Mouse (Mus musculus) lung, postnatal 0 days (tissue): ENCODE measurements around the gene Crtam. TPM values are rescaled to one million over a fixed set of nuclear protein-coding genes. Genes with fewer than 3 reads are reported as not detected.

Source experiments
- ATAC-seq: fragments of 200-750 bp; cut with Nextera tagmentation; 2 replicates; pipeline ENCODE4 v1.8.0; 2017; ENCODE audit warnings: moderate library complexity
- DNase-seq: peaks from one replicate; pipeline ENCODE4 v3.0.0-alpha.2; 2016; ENCODE audit warnings: low spot score
- H3K27ac ChIP-seq: fragments of 300-500 bp; sonication (generic); 2 replicates; pipeline ENCODE4 v1.5.1; 2014; ENCODE audit warnings: antibody characterized with exemption, mild to moderate bottlenecking, low read length, mixed read lengths
- H3K27me3 ChIP-seq: fragments of 300-500 bp; sonication (generic); replicated peaks from 2 replicates; pipeline ENCODE4 v1.6.1; 2014; ENCODE audit warnings: low read length, mixed read lengths; ENCODE audit not compliant: insufficient read depth
- H3K36me3 ChIP-seq: fragments of 300-500 bp; sonication (generic); 2 replicates; pipeline ENCODE4 v1.6.1; 2014; ENCODE audit warnings: low read length, mixed read lengths; ENCODE audit not compliant: insufficient read depth
- H3K4me1 ChIP-seq: fragments of 300-500 bp; sonication (generic); 2 replicates; pipeline ENCODE4 v1.6.1; 2014; ENCODE audit warnings: antibody characterized with exemption, low read depth, low read length, mixed read lengths; ENCODE audit not compliant: insufficient read depth
- H3K4me2 ChIP-seq: fragments of 300-500 bp; sonication (generic); replicated peaks from 2 replicates; pipeline ENCODE4 v1.6.1; 2014; ENCODE audit warnings: low read depth, mild to moderate bottlenecking, low read length, moderate library complexity, mixed read lengths
- H3K4me3 ChIP-seq: fragments of 300-500 bp; sonication (generic); 2 replicates; pipeline ENCODE4 v1.5.1; 2014; ENCODE audit warnings: low read depth, low read length
- H3K9ac ChIP-seq: fragments of 300-500 bp; sonication (generic); replicated peaks from 2 replicates; pipeline ENCODE4 v1.6.1; 2014; ENCODE audit warnings: low read depth, mild to moderate bottlenecking
- H3K9me3 ChIP-seq: fragments of 300-500 bp; sonication (generic); 2 replicates; pipeline ENCODE4 v1.6.1; 2016; ENCODE audit warnings: low read length, mixed read lengths
- CTCF ChIP-seq: IDR thresholded peaks from 2 replicates; pipeline ENCODE4 v1.5.1; 2016; ENCODE audit warnings: antibody characterized with exemption, mild to moderate bottlenecking
- EP300 ChIP-seq: IDR thresholded peaks from 2 replicates; pipeline ENCODE4 v1.6.1; 2016; ENCODE audit warnings: antibody characterized with exemption, mild to moderate bottlenecking, control low read depth
- WGBS: fragments of 180-500 bp; shearing (Covaris S2); extraction: QIAGEN DNeasy Blood & Tissue Kit; methylation state at CpG from one replicate; pipeline ENCODE4 v1.1.7; 2014; 5-methylcytosine and 5-hydroxymethylcytosine counted together
- polyA plus RNA-seq: library from polyadenylated mRNA; unstranded; fragments of >200 nt; fragmentation: Nextera tagmentation; extraction: Ambion mirVana; gene quantifications from 2 replicates; pipeline ENCODE4 v1.2.1, GENCODE M21; 2015

Gene Crtam
- polyA plus RNA-seq, 1 experiment from 2014 or later, result 0.06 TPM

DNA sequence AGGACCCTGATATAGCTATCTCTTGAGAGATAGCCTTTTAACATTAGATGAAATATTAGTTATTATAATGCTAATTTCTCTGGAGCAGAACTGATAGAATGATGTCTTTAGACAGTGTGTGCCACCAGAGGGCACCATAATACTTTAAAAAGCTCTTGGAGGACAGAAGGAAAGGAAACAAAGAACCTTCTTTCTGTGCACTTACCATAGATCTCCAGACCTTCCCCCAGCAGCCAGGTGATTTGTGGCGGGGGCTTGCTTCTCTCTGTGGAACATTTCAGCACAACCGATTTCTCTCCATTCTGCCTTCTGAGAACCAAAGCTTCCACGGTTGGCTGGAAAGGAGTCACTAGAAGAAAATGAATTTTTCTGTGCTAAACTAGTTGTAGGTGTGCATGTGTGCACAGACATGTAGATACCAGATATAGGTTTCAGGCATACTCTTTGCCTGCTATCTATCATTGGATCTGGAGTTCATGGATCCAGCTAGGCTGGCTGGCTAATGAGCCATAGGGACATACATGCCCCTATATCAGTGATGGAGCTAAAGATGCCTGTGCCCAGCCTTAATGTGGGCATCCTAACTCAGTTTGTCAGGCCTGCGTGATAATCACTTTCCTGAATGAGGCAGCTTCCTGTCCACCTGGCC lies 14.4 kb downstream of the Crtam start:
- Histone ChIP-seq H3K4me2 (no peak overlapping the region), H3K9me3 (no peaks in the 10 kb centered on the region), H3K9ac (no peak overlapping the region), H3K36me3 (no peaks in the 10 kb centered on the region), H3K4me3 (no peak overlapping the region), H3K4me1 (no peaks in the 10 kb centered on the region), H3K27me3 (no peaks in the 10 kb centered on the region), H3K27ac (no peak overlapping the region)
- DNase-seq (peak; percentile 66), ATAC-seq (no peak)
- 36% methylated on average over 4 of the region's 4 CpGs for WGBS
- TF ChIP-seq EP300 (no peak), CTCF (peak; percentile 68)

DNA sequence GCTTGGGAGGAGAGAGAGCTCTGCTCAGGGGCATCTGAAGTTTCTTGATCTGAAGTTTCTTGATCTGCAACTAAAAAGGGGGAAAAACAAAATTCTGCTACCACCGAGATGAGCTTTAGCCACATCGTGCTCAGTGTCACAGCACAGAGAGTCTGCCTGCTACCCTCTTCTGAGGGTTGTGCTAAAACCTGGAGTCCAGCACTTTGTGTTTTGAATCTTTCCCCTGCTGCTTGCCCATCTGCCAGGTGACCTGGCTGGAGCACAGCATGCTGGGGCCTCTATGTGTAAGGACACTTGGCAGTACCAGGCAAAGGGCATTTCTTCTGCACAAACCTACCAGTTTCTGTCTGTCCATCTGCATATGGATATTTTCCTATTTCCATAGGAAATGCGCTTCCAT lies 20.1 kb downstream of the Crtam start:
- Histone ChIP-seq H3K4me1 (no peaks in the 10 kb centered on the region), H3K4me3 (no peak overlapping the region), H3K27ac (no peak overlapping the region), H3K4me2 (no peak overlapping the region), H3K9me3 (no peaks in the 10 kb centered on the region), H3K36me3 (no peaks in the 10 kb centered on the region), H3K27me3 (no peaks in the 10 kb centered on the region), H3K9ac (no peak overlapping the region)
- TF ChIP-seq CTCF (no peak), EP300 (no peak)
- WGBS, result 67% methylated on average over 3 of the region's 3 CpGs
- ATAC-seq (no peak), DNase-seq (no peak)

DNA sequence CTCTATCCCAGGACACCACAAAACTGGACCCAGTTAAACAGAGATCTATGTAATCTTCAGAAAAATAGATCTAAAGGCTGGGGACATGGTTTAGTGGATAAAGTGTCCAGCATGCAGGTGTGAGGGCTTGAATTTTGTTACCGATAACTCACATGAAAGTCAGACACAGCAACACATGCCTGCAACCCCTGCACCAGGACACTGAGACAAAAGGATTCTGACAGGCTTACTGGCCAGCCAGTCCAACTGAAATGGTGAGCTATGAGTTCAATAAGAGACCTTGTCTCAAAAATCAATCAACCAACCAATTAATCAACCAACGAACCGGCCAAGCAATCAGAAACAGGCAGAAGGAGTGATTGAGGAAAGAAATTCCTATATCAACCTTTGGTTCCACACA lies 20.7 kb downstream of the Crtam start:
- WGBS, result 86% methylated on average over 3 of the region's 3 CpGs
- ATAC-seq (no peak), DNase-seq (no peak)
- Histone ChIP-seq H3K27me3 (no peaks in the 10 kb centered on the region), H3K36me3 (no peaks in the 10 kb centered on the region), H3K9ac (no peak overlapping the region), H3K27ac (no peak overlapping the region), H3K4me2 (no peak overlapping the region), H3K4me3 (no peak overlapping the region), H3K9me3 (no peaks in the 10 kb centered on the region), H3K4me1 (no peaks in the 10 kb centered on the region)
- no peak for TF ChIP-seq EP300
- TF ChIP-seq CTCF, result no peak

DNA sequence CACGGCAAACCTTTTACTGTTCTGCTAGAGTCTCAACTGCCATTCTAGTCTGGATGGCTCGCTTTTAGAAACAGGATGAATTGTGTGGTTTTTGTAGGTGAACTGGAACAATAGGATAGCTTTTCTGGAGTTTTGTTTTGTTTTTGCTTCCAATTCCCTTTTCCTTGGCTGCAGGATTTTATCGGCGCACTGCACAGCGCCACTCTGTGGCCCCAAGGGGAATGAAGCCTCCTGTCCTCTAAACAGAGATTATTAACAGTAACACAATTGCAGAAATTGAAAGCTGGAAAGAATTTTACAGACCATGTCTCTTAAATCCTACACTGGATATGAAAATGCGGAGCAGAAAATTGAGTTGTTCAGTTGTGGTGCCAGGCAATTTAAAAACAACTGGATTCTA lies 21.9 kb downstream of the Crtam start:
- H3K27me3 ChIP-seq, result no peaks in the 10 kb centered on the region
- no peaks in the 10 kb centered on the region for H3K9me3 ChIP-seq
- TF ChIP-seq CTCF (peak; percentile 70), EP300 (no peak)
- no peak overlapping the region for H3K4me2 ChIP-seq
- no peak for ATAC-seq
- H3K27ac ChIP-seq, result no peak overlapping the region
- DNase-seq, result peak; percentile 11
- H3K9ac ChIP-seq, result no peak overlapping the region
- H3K36me3 ChIP-seq, result no peaks in the 10 kb centered on the region
- 39% methylated on average over 6 of the region's 6 CpGs for WGBS
- H3K4me1 ChIP-seq, result no peaks in the 10 kb centered on the region
- no peak overlapping the region for H3K4me3 ChIP-seq

DNA sequence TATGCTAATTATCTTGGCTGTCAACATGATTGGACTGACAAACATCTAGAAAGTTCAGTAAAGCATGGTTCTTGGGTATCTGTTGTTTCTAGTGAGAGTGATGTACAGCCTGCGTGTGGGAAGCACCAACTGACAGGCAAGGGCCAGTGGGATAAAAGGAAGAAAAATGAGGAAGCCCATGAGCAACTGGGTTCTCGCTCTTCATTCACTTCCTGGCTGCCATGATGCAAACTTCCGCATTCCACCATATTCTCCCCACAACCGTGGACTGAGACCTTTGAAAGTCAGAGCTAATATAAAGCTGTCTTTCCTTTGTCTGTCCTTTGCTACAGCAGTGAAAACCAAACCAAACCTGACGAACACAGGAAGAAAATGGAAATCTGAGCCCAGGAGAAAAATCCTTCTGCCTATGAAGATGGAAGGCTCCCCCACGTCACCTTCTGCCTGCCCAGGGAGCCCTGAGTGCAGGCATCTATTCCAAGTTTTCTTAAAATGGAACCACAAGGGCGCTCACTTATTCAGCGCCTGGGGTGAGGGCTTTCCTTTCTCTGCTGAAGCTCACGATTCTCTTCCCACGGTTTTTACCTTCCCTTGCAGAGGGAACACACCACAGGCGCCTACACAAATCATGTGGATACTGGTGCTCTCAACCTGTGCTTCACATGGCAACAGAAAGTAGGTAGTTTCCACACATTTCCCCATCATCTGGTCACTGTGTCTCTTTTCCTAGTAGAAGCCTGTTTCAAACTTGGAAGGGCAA lies 30.2 kb downstream of the Crtam start:
- H3K9me3 ChIP-seq, result no peaks in the 10 kb centered on the region
- H3K27me3 ChIP-seq, result no peaks in the 10 kb centered on the region
- no peak overlapping the region for H3K4me2 ChIP-seq
- ATAC-seq (no peak), DNase-seq (no peak)
- H3K27ac ChIP-seq, result no peak overlapping the region
- H3K4me1 ChIP-seq, result no peaks in the 10 kb centered on the region
- WGBS, result 69% methylated on average over 11 of the region's 11 CpGs
- no peak overlapping the region for H3K9ac ChIP-seq
- TF ChIP-seq CTCF (no peak), EP300 (no peak)
- no peak overlapping the region for H3K4me3 ChIP-seq
- no peaks in the 10 kb centered on the region for H3K36me3 ChIP-seq

DNA sequence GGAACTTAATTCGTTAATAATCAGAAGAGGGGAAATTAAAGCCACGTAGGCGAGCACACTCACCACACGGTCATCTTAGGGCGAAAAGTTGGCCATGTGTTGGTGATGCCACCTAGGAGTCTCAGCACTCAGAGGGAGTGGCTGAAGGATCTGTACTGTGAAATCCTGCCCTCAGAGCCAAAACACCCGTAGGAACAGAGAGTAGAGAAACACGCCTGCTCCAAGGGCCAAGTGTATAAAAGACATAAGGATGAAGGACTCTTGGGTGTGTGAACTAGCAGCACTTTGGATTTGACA lies 40.1 kb downstream of the Crtam start:
- no peak for TF ChIP-seq CTCF
- TF ChIP-seq EP300, result no peak
- ATAC-seq (no peak), DNase-seq (no peak)
- Histone ChIP-seq H3K27ac (no peak overlapping the region), H3K36me3 (no peaks in the 10 kb centered on the region), H3K4me1 (no peaks in the 10 kb centered on the region), H3K9ac (no peak overlapping the region), H3K9me3 (no peaks in the 10 kb centered on the region), H3K4me2 (peak overlapping the region; percentile 45), H3K27me3 (peaks cover 13% of the 10 kb centered on the region), H3K4me3 (no peak overlapping the region)
- 25% methylated on average over 7 of the region's 7 CpGs for WGBS
